Mouse (Mus musculus) forebrain, embryonic 14.5 days (tissue): ENCODE data around the gene Cby1. TPM values are rescaled to one million over a fixed set of nuclear protein-coding genes. Genes with fewer than 3 reads are reported as not detected.

Experiments used
- ATAC-seq: fragments of 200-750 bp; cut with Nextera tagmentation; 2 replicates; pipeline ENCODE4 v1.8.0; 2017; ENCODE audit warnings: mild to moderate bottlenecking, moderate library complexity
- DNase-seq: peaks from one replicate; pipeline ENCODE4 v3.0.0-alpha.2; 2015; ENCODE audit warnings: low spot score
- H3K27ac ChIP-seq: fragments of 300-500 bp; sonication (generic); 2 replicates; pipeline ENCODE4 v1.5.1; 2014; ENCODE audit warnings: low read depth, mild to moderate bottlenecking, control low read depth, low read length, moderate library complexity
- H3K27me3 ChIP-seq: fragments of 300-500 bp; sonication (generic); replicated peaks from 2 replicates; pipeline ENCODE4 v1.6.1; 2014; ENCODE audit warnings: low read length, control low read depth, mixed read lengths; ENCODE audit not compliant: control insufficient read depth, insufficient read depth
- H3K36me3 ChIP-seq: fragments of 300-500 bp; sonication (generic); 2 replicates; pipeline ENCODE4 v1.6.1; 2014; ENCODE audit warnings: low read length, control low read depth; ENCODE audit not compliant: control insufficient read depth, insufficient read depth
- H3K4me1 ChIP-seq: fragments of 300-500 bp; sonication (generic); 2 replicates; pipeline ENCODE4 v1.6.1; 2014; ENCODE audit warnings: antibody characterized with exemption, low read length, control low read depth; ENCODE audit not compliant: control insufficient read depth, insufficient read depth
- H3K4me2 ChIP-seq: fragments of 300-500 bp; sonication (generic); 2 replicates; pipeline ENCODE4 v1.6.1; 2014; ENCODE audit warnings: mild to moderate bottlenecking, control low read depth, low read length
- H3K4me3 ChIP-seq: fragments of 300-500 bp; sonication (generic); 2 replicates; pipeline ENCODE4 v1.5.1; 2014; ENCODE audit warnings: low read depth, low read length, control low read depth
- H3K9ac ChIP-seq: fragments of 300-500 bp; sonication (generic); 2 replicates; pipeline ENCODE4 v1.6.1; 2014; ENCODE audit warnings: mild to moderate bottlenecking, low read length, control low read depth, moderate library complexity
- H3K9me3 ChIP-seq: fragments of 300-500 bp; sonication (generic); replicated peaks from 2 replicates; pipeline ENCODE4 v1.6.1; 2016; ENCODE audit warnings: low read length, control low read depth, mixed read lengths; ENCODE audit not compliant: control insufficient read depth
- WGBS: fragments of 180-500 bp; shearing (Covaris S2); extraction: QIAGEN DNeasy Blood & Tissue Kit; methylation state at CpG from one replicate; pipeline ENCODE4 v1.1.7; 2014; 5-methylcytosine and 5-hydroxymethylcytosine counted together
- polyA plus RNA-seq: library from polyadenylated mRNA; unstranded; fragments of >200 nt; fragmentation: Nextera tagmentation; extraction: Ambion mirVana; gene quantifications from 2 replicates; pipeline ENCODE4 v1.2.1, GENCODE M21; 2014

The Cby1 gene
- 111 and 118 TPM in 2 replicates for polyA plus RNA-seq

DNA sequence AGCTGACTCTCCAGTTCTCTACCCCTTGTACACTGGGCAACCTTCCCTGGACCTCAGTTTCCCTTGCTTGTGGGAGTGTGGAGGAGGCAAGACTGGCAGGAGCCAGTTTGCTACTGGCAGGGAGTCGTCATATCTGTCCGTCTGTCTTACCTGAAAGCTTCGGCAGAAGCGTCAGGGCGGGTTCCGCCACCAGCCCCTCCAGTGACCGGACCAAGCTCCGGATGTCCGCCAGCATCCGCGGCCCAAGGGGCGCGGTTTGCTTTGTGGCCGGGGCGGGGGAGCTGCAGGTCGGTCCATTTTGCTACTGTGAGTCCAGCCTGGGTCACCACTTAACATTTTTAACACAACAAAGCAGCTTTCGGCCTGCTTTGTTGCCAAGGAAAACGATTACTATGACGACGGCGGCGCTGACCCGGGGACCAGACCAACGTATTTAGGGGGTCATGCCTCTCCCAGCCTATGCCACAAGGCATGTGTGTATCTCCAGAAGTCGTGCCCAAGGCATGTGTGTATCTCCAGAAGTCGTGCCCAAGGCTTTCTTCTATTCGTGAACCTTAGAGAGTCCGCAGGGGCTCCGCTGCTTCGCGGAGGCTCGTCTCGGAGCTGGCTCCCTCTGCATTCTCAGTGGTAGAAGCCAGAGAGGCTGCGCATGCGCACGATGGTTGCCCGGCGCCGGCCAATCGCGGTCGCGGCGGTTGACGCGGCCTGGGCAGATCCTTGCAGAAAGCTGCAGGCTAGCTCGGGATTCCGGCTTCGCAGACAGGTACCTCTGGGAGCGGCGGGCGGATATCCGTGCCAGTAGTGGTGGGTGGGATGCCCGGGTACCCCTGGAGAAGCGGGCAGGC is at the start of gene Cby1, which contains the start of gene Fam227a:
Gene Cby1 (plus strand): TSS at position 669 of the 845 bp plus-strand sequence.
Gene Fam227a (minus strand): TSS at position 426 of the 845 bp plus-strand sequence.
- Histone ChIP-seq H3K36me3 (0 out of 2 replicates have a peak, but pooled peaks cover 14% of the 10 kb centered on the region), H3K4me3 (peak within 1 kb of the TSS; percentile 53), H3K27me3 (no peaks in the 10 kb centered on the region), H3K27ac (peak within 1 kb of the TSS; percentile 94), H3K9me3 (no peaks in the 10 kb centered on the region), H3K9ac (peak within 1 kb of the TSS; percentile 80), H3K4me1 (peaks cover 5% of the 10 kb centered on the region; the same call in 1 of the 2 replicates), H3K4me2 (peak within 1 kb of the TSS; percentile 62)
- ATAC-seq (peak; percentile 93), DNase-seq (peak; percentile 95)
- WGBS: under 1% methylated on average over 55 of the region's 55 CpGs

DNA sequence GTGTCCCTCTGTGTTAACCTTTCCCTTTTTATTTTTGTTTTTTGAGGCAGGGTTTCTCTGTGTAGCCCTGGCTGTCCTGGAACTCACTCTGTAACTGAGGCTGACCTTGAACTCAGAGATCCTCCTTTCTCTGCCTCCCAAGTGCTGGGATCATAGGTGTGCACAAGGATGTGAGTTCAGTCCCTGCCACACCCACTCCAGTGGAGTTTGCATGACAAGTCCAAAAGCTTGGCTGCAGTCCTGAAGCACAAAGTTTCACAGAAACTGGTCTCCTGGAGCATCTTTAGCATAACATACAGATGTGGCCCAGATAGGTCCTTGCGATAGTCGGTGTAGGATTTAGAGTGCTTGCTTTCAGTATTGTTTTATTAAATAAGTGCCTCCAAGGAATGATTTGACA is 49.8 kb upstream of the Cby1 start:
- no peak for DNase-seq
- no peak overlapping the region for H3K4me3 ChIP-seq
- H3K4me1 ChIP-seq: no peaks in the 10 kb centered on the region
- H3K27me3 ChIP-seq: 0 out of 2 replicates have a peak, but pooled peaks cover 3% of the 10 kb centered on the region
- H3K4me2 ChIP-seq: no peak overlapping the region
- no peak for ATAC-seq
- H3K36me3 ChIP-seq: peaks cover 27% of the 10 kb centered on the region
- WGBS: 92% methylated on average over 2 of the region's 2 CpGs
- H3K27ac ChIP-seq: no peak overlapping the region
- H3K9ac ChIP-seq: no peak overlapping the region
- no peaks in the 10 kb centered on the region for H3K9me3 ChIP-seq

DNA sequence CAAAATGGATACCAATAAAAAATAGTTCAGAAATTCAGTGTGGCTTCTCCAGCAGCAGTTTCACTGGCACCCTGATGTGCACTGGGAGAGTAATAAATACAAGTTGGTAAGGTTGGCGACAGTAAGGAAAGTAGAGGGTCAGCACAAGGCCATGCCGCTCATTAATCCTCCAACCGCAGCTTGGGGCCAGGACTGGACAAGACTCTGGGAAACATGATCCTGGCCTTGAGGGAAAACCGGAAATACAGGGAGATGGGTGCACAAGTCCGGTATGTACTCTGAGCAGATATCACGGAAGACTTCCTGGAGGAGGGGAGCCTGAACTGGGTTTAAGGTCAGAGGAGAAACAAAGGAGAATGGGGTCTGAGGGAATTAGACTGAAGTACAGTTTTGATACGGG is 43.5 kb upstream of the Cby1 start:
- Histone ChIP-seq H3K9ac (no peak overlapping the region), H3K4me2 (no peak overlapping the region), H3K9me3 (no peaks in the 10 kb centered on the region), H3K36me3 (peaks cover 72% of the 10 kb centered on the region), H3K4me1 (no peaks in the 10 kb centered on the region), H3K27me3 (no peaks in the 10 kb centered on the region), H3K4me3 (no peak overlapping the region), H3K27ac (no peak overlapping the region)
- DNase-seq (no peak), ATAC-seq (no peak)
- WGBS: 94% methylated on average over 7 of the region's 7 CpGs

DNA sequence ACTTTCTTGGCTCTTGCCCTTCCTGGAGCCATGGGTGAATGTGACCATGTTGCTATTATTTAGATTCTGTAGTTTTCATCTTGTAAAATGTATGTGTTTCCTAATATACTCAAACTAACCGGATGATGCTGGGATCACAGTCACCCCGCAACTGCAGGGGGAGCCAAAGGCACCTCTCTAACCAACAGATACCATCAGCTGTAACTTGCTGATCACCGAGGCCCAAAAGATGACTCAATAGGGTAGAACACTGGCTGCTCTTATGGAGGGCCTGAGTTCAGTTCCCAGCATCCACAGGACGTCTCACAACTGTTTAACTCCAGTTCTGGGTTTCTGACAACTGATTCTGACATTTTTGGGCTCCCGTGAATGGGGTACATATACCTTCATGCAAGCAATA is 42.3 kb upstream of the Cby1 start:
- ATAC-seq (no peak), DNase-seq (no peak)
- H3K9me3 ChIP-seq: no peaks in the 10 kb centered on the region
- no peak overlapping the region for H3K4me2 ChIP-seq
- no peak overlapping the region for H3K9ac ChIP-seq
- H3K4me3 ChIP-seq: no peak overlapping the region
- peaks cover 72% of the 10 kb centered on the region for H3K36me3 ChIP-seq
- 88% methylated on average over 5 of the region's 5 CpGs for WGBS
- H3K27ac ChIP-seq: no peak overlapping the region
- H3K27me3 ChIP-seq: no peaks in the 10 kb centered on the region
- H3K4me1 ChIP-seq: no peaks in the 10 kb centered on the region

DNA sequence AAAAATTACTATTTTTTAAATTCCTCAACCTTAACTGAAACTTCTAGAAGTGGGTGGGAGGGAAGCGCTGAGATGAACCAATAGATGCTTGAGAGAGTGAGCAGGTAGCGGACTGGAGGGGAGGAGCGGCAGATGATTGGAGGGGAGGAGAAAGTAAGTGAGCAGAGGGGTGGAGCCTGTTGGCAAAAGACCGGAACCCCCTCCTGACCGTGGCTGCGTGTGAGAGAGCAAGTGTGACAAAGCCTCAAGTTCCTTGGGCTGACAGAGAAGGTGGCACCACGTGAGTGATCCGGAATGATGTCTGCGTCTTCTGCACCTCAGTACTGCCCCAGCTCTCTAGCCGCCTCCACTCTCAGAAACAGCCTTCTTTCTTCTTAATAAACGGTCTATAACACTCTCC is 41.9 kb upstream of the Cby1 start:
- WGBS: 77% methylated on average over 11 of the region's 11 CpGs
- no peak overlapping the region for H3K4me2 ChIP-seq

DNA sequence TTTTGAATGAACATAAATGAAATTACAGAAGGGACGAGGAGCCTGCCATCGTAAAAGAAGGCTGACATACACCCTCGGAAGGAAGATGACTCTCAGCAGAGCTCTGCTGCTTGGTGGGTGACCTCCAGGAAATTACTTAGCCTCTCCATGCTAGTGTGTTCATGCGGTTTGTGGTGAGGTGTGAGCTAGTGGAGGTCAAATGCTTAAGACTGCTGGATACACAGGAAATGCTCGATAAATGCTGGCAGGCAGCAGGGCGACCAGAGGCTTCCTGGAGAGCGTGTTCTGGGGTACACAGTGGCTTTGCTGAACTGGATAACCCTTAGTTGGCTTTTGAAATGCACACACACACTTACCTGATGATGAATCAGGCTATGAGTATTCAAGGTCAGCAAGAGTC is 40.5 kb upstream of the Cby1 start:
- no peaks in the 10 kb centered on the region for H3K27me3 ChIP-seq
- WGBS: 91% methylated on average over 7 of the region's 7 CpGs
- H3K4me2 ChIP-seq: no peak overlapping the region
- ATAC-seq (no peak), DNase-seq (no peak)
- no peak overlapping the region for H3K27ac ChIP-seq
- no peak overlapping the region for H3K9ac ChIP-seq
- no peak overlapping the region for H3K4me3 ChIP-seq
- H3K36me3 ChIP-seq: peaks cover 77% of the 10 kb centered on the region
- H3K4me1 ChIP-seq: no peaks in the 10 kb centered on the region
- no peaks in the 10 kb centered on the region for H3K9me3 ChIP-seq

More for the DNA sequence above, 41.9 kb upstream of the Cby1 start:
- H3K27ac ChIP-seq: no peak overlapping the region
- H3K4me3 ChIP-seq: no peak overlapping the region
- no peak for ATAC-seq
- no peak for DNase-seq
- no peak overlapping the region for H3K9ac ChIP-seq
- no peaks in the 10 kb centered on the region for H3K4me1 ChIP-seq
- H3K9me3 ChIP-seq: no peaks in the 10 kb centered on the region
- no peaks in the 10 kb centered on the region for H3K27me3 ChIP-seq
- peaks cover 76% of the 10 kb centered on the region for H3K36me3 ChIP-seq

DNA sequence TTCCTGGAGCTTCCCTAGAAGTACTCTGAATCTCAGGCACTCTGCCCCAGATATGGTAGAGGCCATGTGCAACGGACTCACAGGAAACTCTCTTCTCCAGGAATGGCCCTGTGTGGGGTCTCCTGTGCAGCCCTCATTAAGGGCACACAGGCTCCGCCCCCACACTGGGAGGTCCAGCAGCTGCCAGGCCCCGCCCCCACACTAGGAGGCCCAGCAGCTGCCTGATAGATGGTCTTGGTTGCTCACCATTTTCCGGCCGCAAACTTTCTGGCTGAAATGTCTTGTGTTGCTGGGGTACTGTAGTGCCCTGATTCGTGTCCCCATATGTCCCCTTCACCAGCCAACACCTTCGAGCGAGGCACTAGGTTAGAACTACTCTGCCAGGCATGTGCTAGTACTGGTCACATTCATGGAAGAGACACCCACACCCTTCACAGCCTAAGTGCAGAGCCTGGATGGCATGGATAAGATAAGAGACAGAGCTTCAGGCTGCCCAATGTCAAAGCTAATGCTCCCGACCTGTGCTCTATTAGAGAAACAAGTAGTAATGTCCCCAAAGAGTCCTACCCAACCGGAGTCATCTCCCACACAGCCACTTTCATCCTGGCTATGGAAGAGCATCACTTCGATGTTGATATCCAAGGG is 39.1 kb upstream of the Cby1 start:
- Histone ChIP-seq H3K4me1 (no peaks in the 10 kb centered on the region), H3K27me3 (no peaks in the 10 kb centered on the region), H3K4me3 (no peak overlapping the region), H3K4me2 (no peak overlapping the region), H3K9ac (no peak overlapping the region), H3K27ac (no peak overlapping the region), H3K9me3 (no peaks in the 10 kb centered on the region), H3K36me3 (peaks cover 79% of the 10 kb centered on the region)
- 86% methylated on average over 11 of the region's 11 CpGs for WGBS
- no peak for ATAC-seq
- DNase-seq: no peak

DNA sequence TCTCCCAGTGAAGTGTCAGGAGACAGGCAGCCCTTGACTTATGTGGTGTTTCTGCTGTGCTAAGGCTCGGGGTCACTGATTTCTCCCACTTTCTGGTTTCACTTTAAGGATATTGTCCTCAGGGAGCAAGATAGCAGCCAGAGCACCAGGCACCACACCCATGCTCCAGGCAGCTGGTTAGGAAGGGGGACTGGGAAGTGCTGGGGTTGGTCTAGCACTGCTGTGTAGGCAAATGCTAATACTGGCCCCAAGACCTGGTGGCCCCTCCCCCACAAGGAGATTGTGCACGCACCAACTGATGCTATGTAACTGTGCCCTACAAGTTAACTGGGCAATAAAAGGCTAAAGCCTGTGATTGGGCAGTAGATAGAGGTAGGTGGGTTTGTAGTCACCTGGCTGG is 28.5 kb upstream of the Cby1 start:
- no peaks in the 10 kb centered on the region for H3K9me3 ChIP-seq
- H3K36me3 ChIP-seq: peaks cover 71% of the 10 kb centered on the region
- no peak overlapping the region for H3K4me2 ChIP-seq

More for the DNA sequence above, 28.5 kb upstream of the Cby1 start:
- no peak overlapping the region for H3K27ac ChIP-seq
- ATAC-seq: no peak
- 80% methylated on average over 2 of the region's 2 CpGs for WGBS
- H3K4me3 ChIP-seq: no peak overlapping the region
- H3K4me1 ChIP-seq: no peaks in the 10 kb centered on the region
- H3K27me3 ChIP-seq: no peaks in the 10 kb centered on the region
- DNase-seq: no peak
- no peak overlapping the region for H3K9ac ChIP-seq
